Mouse (Mus musculus) cerebral cortex, adult 2 months (tissue): ENCODE data around the gene Ubl5.

Source experiments
- WGBS: fragments of 180-500 bp; shearing (Covaris S2); methylation state at CpG from one replicate; pipeline ENCODE4 v1.1.7; 2018; 5-methylcytosine and 5-hydroxymethylcytosine counted together

The Ubl5 gene

GRCm38 (mm10) chr9:20653859-20654258, 11.2 kb downstream of the Ubl5 start:
- WGBS, result 75% methylated on average over 3 of the region's 3 CpGs

DNA sequence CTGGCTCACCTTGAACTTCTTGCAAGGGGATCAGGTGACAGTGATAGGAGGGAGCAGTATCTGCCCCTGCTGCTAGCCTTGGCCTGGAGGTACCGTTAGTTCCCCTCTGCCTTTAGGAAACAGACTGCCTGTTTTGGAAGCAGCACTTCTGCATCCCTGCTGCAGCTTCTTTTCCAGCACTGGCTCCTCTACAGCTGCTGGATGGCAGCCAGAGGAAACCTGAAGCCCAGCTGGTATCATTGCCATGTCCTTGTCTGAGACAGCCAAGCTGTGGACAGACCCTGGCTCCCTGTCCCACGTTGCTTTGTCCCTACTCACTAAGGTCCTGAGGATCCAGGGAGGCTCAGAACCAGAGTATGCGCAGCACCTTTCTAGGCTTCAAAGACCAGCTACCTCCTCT, 14.9 kb downstream of the Ubl5 start:
- 37% methylated on average over 3 of the region's 3 CpGs for WGBS

- WGBS, result 37% methylated on average over 3 of the region's 3 CpGs
Observed at GRCm38 (mm10) chr9:20662325-20662724, 19.6 kb downstream of the Ubl5 start.

DNA sequence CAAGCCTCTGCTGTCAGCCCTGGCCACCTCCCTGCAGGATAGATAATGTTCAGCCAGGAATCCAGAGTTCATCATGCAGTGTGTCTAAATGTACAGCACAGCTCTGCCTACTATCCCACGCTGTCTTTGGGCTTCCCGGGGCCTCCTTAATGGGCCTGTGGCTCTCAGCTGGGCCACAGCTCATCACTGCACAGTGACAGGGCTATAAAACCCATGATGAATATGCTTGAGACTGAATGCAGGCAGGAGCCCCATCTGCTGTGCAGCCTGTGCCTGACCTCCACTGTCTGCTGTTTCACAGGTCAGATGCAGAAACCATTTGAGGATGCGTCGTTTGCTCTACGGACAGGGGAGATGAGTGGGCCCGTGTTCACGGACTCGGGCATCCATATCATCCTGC, 20.2 kb downstream of the Ubl5 start:
- 54% methylated on average over 8 of the region's 8 CpGs for WGBS

DNA sequence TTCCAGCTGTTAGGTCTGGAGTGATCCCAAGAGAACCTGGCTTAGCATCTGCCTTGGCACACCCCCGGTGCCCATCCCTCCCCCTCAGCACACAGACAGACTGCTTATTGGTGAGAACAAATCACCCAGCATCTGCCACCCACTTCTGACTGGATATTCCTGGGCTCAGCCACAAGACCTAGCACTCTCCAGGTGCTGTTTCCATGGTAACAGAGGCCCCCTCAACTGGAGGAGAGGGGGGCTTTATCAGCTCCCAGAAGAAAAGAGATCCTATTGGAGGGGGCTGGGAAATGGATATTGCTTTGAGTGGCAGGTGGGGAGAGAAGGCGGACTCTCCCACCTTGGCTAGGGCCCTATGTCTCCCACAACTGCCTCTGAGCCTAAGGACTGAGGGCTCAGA, 21.3 kb downstream of the Ubl5 start:
- WGBS, result 48% methylated on average over 2 of the region's 2 CpGs

GRCm38 (mm10) chr9:20664366-20664765, 21.7 kb downstream of the Ubl5 start:
- WGBS, result 23% methylated on average over 2 of the region's 2 CpGs

GRCm38 (mm10) chr9:20664982-20665637, 22.4 kb downstream of the Ubl5 start:
- 58% methylated on average over 5 of the region's 5 CpGs for WGBS

DNA sequence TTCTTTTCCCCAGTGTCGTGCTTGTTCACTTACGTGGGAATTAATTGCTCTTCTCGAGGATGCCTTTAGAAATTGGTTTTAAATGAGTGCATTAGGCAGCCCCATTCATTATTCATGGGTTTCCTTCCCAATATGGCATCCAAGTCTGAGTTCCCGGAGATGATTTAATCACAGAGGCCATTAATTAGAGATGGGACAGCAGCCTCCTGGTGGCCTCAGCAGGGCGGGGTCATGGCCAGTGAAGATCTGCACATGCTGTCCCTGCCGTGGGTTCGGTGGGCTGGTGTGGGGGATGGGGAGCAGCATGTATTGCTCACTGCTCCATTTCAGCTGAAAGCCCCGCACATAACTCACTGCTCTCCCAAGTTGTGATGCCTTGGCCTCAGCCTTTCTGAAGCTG, 23.2 kb downstream of the Ubl5 start:
- 19% methylated on average over 8 of the region's 8 CpGs for WGBS

DNA sequence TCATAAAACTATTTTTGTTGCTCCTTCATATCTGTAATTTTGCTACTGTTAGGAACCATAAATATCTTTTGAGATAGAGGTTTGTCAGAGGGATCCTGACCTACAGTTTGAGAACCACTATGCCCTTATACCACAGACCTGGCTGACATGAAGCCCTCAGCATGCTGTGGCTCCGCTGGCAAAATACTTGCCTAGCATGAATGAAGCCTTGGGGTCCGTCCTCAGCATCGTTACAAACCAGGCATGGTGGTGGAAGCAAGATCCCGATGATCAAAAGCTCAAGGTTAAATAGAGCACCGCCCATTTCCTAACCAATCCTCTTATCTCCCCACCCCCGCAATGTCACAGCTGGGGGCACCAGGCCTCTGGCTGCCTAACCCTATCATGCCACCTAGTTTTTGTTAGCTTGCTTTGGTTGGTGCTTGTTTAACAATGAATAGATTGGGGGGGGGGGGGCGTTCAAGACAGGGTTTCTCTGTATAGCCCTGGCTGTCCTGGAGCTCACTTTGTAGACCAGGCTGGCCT, 23.9 kb downstream of the Ubl5 start:
- WGBS, result 24% methylated on average over 7 of the region's 7 CpGs

DNA sequence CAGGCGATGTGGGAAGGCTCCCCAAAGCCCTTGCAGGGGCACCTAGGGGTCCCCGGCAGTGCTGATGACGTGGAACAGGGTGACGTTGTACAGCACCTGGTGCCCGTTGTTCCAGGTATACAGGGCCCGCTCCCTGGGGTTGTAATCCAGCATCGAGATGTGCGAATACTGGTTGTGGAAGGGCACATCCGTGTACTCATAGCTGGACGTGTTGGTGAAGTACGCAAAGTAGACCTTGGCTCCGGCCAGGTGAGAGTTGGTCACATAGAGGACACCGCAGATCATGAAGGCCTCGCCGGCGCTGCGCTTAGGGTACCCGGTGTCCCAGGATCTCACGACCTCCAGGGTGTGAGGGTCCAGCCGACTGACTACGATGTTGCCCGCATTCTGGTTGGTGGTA, 25.4 kb downstream of the Ubl5 start:
- 95% methylated on average over 22 of the region's 22 CpGs for WGBS

- 61% methylated on average over 16 of the region's 16 CpGs for WGBS
Observed at GRCm38 (mm10) chr9:20672047-20672446, 29.4 kb downstream of the Ubl5 start.

- WGBS, result 55% methylated on average over 12 of the region's 12 CpGs
Observed at GRCm38 (mm10) chr9:20677892-20678291, 35.2 kb downstream of the Ubl5 start.

DNA sequence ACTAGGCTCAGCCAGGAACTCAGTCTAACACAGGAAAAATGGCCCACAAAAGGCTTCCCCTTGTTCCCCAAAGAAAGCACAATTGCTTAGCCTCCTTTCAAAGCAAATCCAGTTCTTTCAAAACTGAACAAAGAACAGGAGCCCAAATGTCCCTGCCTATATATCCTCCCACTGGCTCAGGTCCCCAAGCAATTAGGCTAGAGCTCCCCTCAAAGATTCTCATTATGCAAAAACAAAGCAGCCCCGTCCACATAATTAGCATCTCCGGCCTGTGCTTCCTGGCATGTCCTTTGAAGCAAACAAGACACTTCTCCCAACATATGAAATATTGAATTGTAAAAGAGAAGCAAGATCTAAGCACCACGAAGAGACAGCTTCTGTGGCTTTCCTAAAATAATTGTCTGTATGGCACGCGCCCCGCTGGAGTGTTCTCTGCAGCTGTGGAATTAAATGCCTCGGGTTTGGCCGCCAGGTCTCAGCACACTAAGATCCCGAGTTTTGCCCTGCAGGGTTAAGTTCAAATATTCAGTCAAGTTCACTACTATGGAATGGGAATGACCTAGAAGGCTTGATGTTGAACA, 37.8 kb downstream of the Ubl5 start:
- WGBS, result 28% methylated on average over 9 of the region's 9 CpGs

DNA sequence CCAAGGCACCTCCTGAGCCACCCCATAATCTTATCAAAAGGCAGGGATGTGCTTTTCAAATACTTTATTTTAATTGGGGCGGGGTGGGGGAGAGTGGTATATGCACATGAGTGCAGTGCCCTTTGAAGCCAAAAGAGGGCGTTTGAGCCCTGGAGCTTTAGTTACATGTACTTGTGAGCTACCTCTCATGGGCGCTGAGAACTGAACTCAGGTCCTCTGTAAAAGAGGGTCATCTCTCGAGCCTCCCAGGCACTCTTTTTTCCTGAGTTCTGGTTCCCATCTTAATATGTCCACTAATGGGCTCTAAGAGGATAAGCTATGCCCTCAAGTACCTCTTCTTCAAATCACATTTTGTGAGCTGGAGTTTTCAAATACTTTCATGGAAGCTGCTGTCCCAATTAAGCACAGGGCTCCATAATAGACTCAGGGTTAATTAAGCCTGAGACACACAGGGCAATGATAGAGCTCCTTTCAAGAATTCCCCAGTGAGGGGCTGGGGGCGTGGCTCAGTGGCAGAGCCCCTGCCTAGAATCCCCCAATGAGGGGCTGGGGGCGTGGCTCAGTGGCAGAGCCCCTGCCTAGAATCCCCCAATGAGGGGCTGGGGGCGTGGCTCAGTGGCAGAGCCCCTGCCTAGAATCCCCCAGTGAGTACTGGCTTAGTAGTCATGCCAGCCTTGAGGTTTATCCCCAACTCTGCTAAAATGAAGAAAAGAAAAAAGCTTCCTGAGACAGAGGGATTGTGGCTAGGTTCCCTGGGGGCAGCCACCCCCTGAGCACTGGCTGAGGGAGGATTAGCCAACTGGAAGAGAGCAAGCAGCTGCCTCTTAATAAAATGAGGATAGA, 39.1 kb downstream of the Ubl5 start:
- WGBS, result 32% methylated on average over 7 of the region's 7 CpGs

GRCm38 (mm10) chr9:20682389-20682722, 39.7 kb downstream of the Ubl5 start:
- WGBS, result 20% methylated on average over 2 of the region's 2 CpGs

DNA sequence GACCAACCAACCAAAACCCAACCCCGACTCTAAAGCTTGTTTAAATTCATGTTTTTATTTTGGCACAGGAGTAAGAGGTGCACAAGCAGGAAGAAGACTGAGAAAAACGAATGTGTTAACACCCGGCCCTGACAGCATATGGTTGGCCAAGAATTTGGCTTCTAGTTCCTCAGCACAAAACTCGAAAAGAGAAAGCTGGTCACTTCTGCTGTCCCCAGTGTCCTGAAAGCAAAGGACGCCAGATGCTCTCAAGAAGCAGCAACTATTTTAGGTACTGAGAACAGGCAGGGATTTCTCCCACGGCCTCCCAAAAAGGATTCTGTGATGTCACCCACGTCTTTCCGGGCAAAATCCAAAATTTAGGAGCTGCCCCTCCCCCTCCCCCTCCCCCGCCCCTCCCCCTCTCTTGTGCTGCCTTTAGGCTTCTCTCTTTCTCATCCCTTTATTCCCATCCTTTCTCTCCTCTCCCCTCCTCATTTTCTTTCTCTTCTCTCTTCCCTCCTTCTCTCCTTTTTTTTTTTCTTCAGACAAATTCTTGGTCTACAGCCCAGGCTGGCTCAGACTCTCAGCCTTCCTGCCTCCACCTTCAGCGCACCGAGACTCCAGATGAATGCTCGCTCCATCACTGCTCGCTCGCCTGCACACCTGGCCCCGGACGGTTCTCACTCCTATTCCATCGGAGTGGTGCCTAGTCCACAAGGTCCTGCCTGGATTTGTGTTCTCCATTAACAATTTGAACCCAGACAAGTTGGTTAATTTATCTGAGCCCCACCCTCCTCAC, 42.6 kb downstream of the Ubl5 start:
- 23% methylated on average over 17 of the region's 17 CpGs for WGBS

DNA sequence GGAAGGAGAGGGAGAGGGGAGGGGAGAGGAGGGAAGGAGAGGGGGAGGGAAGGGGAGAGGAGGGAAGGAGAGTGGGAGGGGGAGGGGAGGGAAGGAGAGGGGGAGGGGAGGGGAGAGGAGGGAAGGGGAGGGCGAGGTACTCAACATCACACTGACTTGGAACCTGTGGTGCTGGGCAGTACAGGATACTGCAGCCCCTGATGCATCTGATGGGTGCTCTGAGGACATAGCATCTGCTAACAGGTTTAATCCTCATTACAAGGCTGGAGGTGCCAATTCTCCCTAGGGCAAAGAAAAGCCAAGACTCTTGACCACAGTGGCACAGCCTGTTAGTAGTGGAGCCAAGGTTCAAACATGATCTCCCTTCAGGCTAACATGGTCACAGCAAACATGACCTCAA, 46.7 kb downstream of the Ubl5 start:
- 71% methylated on average over 1 of the region's 1 CpGs for WGBS

DNA sequence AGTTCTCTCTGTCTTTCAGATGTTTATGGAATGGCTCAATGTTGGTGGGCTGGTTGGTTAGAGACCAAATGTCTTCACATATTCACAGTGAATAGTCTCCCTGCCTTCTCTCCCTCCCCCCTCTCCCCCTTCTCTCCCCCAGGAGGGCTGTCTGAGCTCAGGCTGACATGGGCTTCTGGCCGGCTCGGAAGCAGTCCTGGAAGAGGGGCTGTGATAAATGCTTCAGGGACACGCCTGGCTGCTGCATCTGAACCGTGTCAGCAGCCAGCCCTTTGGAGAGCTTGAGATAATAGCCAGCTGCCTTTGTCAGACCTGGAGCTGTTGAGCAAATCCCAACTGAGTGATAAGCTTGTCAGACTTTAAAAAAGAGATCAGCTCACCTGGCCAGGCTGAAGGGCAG, 47.2 kb downstream of the Ubl5 start:
- 25% methylated on average over 4 of the region's 4 CpGs for WGBS

DNA sequence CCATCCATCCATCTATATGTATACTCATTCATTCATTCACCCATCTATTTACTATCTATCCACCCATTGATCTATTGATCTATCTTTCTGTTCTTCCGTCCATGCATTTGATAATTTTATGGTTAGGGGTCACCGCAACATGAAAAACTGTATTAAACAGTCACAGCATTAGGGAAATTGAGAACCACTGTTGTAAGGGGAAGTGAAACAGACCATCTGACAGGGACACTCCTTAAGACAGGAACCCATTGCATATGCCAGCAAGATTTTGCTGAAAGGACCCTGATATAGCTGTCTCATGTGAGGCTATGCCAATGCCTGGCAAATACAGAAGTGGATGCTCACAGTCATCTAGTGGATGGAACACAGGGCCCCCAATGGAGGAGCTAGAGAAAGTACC, 47.8 kb downstream of the Ubl5 start:
- WGBS, result 99% methylated on average over 2 of the region's 2 CpGs

DNA sequence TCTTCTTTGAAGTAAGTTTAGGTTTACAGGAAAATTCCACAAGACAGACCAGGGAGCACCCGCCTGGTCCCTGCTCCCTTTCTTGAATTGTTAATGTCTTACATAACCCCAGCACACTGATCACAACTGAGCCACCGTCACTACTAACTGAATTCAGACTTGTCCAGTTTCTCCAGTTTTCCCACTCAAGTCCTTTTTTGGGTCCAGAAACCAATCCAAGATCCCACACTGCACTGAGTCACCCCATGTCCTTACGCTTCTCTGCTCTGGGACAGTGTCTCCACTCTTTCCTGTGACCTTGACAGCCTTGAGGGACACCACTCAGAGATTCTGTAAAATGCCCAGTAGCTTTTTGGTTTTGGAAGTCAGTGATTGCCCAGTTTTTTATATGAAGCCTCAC, 50.2 kb downstream of the Ubl5 start:
- 55% methylated on average over 3 of the region's 3 CpGs for WGBS

DNA sequence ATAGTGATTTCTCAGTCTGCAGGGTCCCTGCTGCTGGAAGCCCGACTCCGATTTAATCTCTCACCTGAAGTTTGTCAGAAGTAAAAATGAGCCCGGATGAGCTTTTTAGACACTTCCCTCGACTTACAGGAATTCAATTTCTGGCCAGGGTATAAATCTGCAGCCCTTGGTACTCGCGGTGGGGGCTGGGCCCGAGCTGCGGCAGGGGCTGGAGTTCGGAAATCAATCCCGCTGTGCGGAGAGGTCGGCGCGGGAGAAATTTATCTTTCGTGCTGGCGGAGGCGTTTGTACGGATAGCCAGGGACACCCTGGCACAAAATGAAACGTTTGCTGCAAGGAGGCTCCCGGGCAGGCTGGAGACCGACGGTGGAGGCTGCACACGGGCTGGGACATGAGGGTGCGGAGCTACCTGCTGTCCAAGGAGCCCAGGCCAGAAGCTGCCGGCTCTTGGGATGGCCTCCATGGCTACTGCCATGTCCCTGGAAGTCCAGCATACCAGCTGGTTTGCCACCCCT, 52.1 kb downstream of the Ubl5 start:
- WGBS, result 21% methylated on average over 25 of the region's 25 CpGs
